Mouse (Mus musculus): ENCODE results near the gene Icam1.

DNA sequence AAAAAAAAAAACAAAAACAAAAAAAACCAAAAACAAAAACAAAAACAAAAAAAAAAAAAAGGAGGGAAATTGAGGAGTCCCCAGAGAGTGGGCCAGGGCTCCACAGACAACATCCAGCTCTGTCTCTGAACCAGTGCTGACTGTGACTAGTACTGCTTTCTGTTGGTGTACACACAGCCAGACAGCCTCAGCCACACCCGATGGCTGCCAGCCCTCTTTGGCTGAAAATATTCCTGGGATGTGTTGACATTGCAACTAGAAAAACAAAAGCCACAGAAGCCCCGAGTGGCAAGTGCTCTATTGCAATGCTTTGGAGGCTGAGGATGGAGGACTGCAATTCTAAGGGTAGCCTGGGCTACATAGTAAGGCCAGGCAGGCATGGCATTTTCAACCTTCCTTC is 5.4 kb upstream of the Icam1 start:
- TF ChIP-seq CTCF (IDR thresholded peaks at IDR 0.05; ENCODE audit: low read depth, low read length) (no peak), TAL1 (conservative IDR thresholded peaks at IDR 0.05; ENCODE audit: low read depth, low read length) (no peak), GATA1 (IDR thresholded peaks at IDR 0.05; ENCODE audit: borderline replicate concordance, low read length) (no peak), GATA2 (IDR thresholded peaks at IDR 0.05; ENCODE audit: borderline replicate concordance, low read depth, low read length) (no peak), POLR2AphosphoS5 (IDR thresholded peaks at IDR 0.05; ENCODE audit: insufficient replicate concordance, low read depth, low read length) (no peak)

Data from G1E (cell line).